Mouse (Mus musculus) CH12.LX (cell line): ENCODE measurements around the gene Hinfp. TPM values are rescaled to one million over a fixed set of nuclear protein-coding genes. Genes with fewer than 3 reads are reported as not detected.

Experiments
- DNase-seq: peaks from one replicate; pipeline ENCODE4 v3.0.0-alpha.2; 2013; ENCODE audit errors: extremely low read depth
- H3K27ac ChIP-seq: 2 replicates; pipeline ENCODE4 v1.5.1; 2012; ENCODE audit warnings: low read depth, mild to moderate bottlenecking, control low read depth, moderate library complexity; ENCODE audit not compliant: insufficient read depth
- H3K27me3 ChIP-seq: replicated peaks from 2 replicates; pipeline ENCODE3; 2012; ENCODE audit warnings: inconsistent platforms
- H3K36me3 ChIP-seq, 2 experiments: replicated peaks in 1 of 2; 2 replicates each; pipeline versions ENCODE3 to v1.6.1; 2012; ENCODE audit warnings: inconsistent platforms in 1 of 2, low read length in 1 of 2, mild to moderate bottlenecking in 1 of 2, mixed read lengths in 1 of 2, moderate library complexity in 1 of 2; ENCODE audit not compliant: control insufficient read depth in 1 of 2, insufficient read depth in 1 of 2
- H3K4me1 ChIP-seq, 2 experiments: 2 replicates each; pipeline ENCODE4 v1.6.1; 2012; ENCODE audit warnings: inconsistent platforms in 1 of 2, moderate library complexity in 1 of 2; ENCODE audit not compliant: insufficient read depth in 2 of 2, control insufficient read depth in 1 of 2
- H3K4me2 ChIP-seq: 2 replicates; pipeline ENCODE4 v1.6.1; 2012; ENCODE audit warnings: low read depth, mild to moderate bottlenecking, control low read depth; ENCODE audit not compliant: poor library complexity, insufficient read depth, severe bottlenecking
- H3K4me3 ChIP-seq, 3 experiments: fragments of 150-350 bp in 1 of 3; sonication (generic) in 1 of 3; replicated peaks in 1 of 3; 2 replicates each; pipeline versions ENCODE3 to v1.5.1; 2011 to 2012; ENCODE audit warnings: low read depth in 2 of 3, low read length in 2 of 3, mild to moderate bottlenecking in 2 of 3, moderate library complexity in 2 of 3, control low read depth in 1 of 3, improper control_type of control experiment in 1 of 3, inconsistent platforms in 1 of 3, mixed read lengths in 1 of 3; ENCODE audit not compliant: poor library complexity in 1 of 3
- H3K79me2 ChIP-seq: replicated peaks from 2 replicates; pipeline ENCODE4 v1.6.1; 2012; ENCODE audit warnings: mild to moderate bottlenecking, moderate library complexity; ENCODE audit not compliant: control insufficient read depth, poor library complexity, insufficient read depth, severe bottlenecking; ENCODE audit errors: extremely low read depth
- H3K9ac ChIP-seq: 2 replicates; pipeline ENCODE4 v1.6.1; 2012; ENCODE audit warnings: low read depth, mild to moderate bottlenecking, control low read depth, moderate library complexity; ENCODE audit not compliant: insufficient read depth
- H3K9me3 ChIP-seq: replicated peaks from 2 replicates; pipeline ENCODE3; 2012; ENCODE audit warnings: low read length, inconsistent platforms, mixed read lengths
- BHLHE40 ChIP-seq: IDR thresholded peaks from 2 replicates; pipeline ENCODE4 v1.6.1; 2011; ENCODE audit warnings: mild to moderate bottlenecking, low read depth, low read length, improper control_type of control experiment
- CHD2 ChIP-seq: IDR thresholded peaks from 2 replicates; pipeline ENCODE4 v1.6.1; 2011; ENCODE audit warnings: low read length, improper control_type of control experiment
- CTCF ChIP-seq, 2 experiments: IDR thresholded peaks in 1 of 2; conservative IDR thresholded peaks in 1 of 2; 2 replicates each; pipeline ENCODE4 v1.5.1; 2011 to 2012; ENCODE audit warnings: low read depth in 2 of 2, low read length in 2 of 2, improper control_type of control experiment in 1 of 2, inconsistent platforms in 1 of 2, mild to moderate bottlenecking in 1 of 2, moderate library complexity in 1 of 2
- ELF1 ChIP-seq: IDR thresholded peaks from 2 replicates; pipeline ENCODE4 v1.6.1; 2014; ENCODE audit warnings: low read depth, mild to moderate bottlenecking, inconsistent platforms, low read length, improper control_type of control experiment
- EP300 ChIP-seq: IDR thresholded peaks from 2 replicates; pipeline ENCODE4 v1.6.1; 2011; ENCODE audit warnings: low read length, improper control_type of control experiment
- ETS1 ChIP-seq: conservative IDR thresholded peaks from 2 replicates; pipeline ENCODE4 v1.6.1; 2012; ENCODE audit warnings: low read depth, mild to moderate bottlenecking, inconsistent platforms, low read length, improper control_type of control experiment, moderate library complexity
- GABPA ChIP-seq: IDR thresholded peaks from 2 replicates; pipeline ENCODE4 v1.6.1; 2012; ENCODE audit warnings: low read depth, low read length, improper control_type of control experiment, inconsistent platforms; ENCODE audit not compliant: insufficient replicate concordance
- HCFC1 ChIP-seq: IDR thresholded peaks from 2 replicates; pipeline ENCODE4 v1.6.1; 2012; ENCODE audit warnings: low read depth, mild to moderate bottlenecking, inconsistent platforms, low read length, improper control_type of control experiment
- IRF4 ChIP-seq: IDR thresholded peaks from 2 replicates; pipeline ENCODE4 v1.6.1; 2014; ENCODE audit warnings: low read depth, mild to moderate bottlenecking, inconsistent platforms, low read length, improper control_type of control experiment
- JUND ChIP-seq: conservative IDR thresholded peaks from 2 replicates; pipeline ENCODE4 v1.6.1; 2011; ENCODE audit warnings: low read depth, low read length, improper control_type of control experiment
- KAT2A ChIP-seq: IDR thresholded peaks from 2 replicates; pipeline ENCODE4 v1.6.1; 2012; ENCODE audit warnings: low read length, improper control_type of control experiment, inconsistent platforms; ENCODE audit not compliant: insufficient replicate concordance
- MAFK ChIP-seq: IDR thresholded peaks from 2 replicates; pipeline ENCODE4 v1.6.1; 2011; ENCODE audit warnings: low read length, improper control_type of control experiment; ENCODE audit not compliant: insufficient replicate concordance
- MAX ChIP-seq: IDR thresholded peaks from 2 replicates; pipeline ENCODE4 v1.6.1; 2011; ENCODE audit warnings: low read length, improper control_type of control experiment
- MAZ ChIP-seq: IDR thresholded peaks from 2 replicates; pipeline ENCODE4 v1.6.1; 2012; ENCODE audit warnings: low read depth, mild to moderate bottlenecking, inconsistent platforms, low read length, improper control_type of control experiment, moderate library complexity
- MEF2A ChIP-seq: IDR thresholded peaks from 2 replicates; pipeline ENCODE4 v1.6.1; 2014; ENCODE audit warnings: low read depth, mild to moderate bottlenecking, inconsistent platforms, low read length, improper control_type of control experiment, borderline replicate concordance
- MYC ChIP-seq: IDR thresholded peaks from 2 replicates; pipeline ENCODE4 v1.6.1; 2011; ENCODE audit warnings: low read depth, mild to moderate bottlenecking, improper control_type of control experiment, low read length
- NELFE ChIP-seq: IDR thresholded peaks from 2 replicates; pipeline ENCODE4 v1.6.1; 2011; ENCODE audit warnings: low read depth, low read length, improper control_type of control experiment
- NRF1 ChIP-seq: IDR thresholded peaks from 2 replicates; pipeline ENCODE4 v1.6.1; 2014; ENCODE audit warnings: low read depth, mild to moderate bottlenecking, inconsistent platforms, low read length, improper control_type of control experiment, moderate library complexity
- PAX5 ChIP-seq: IDR thresholded peaks from 2 replicates; pipeline ENCODE4 v1.6.1; 2012; ENCODE audit warnings: low read length, inconsistent platforms, mixed read lengths
- POLR2A ChIP-seq: IDR thresholded peaks from 2 replicates; pipeline ENCODE4 v1.6.1; 2011; ENCODE audit warnings: low read depth, mild to moderate bottlenecking, improper control_type of control experiment, low read length
- POLR2AphosphoS2 ChIP-seq: IDR thresholded peaks from 2 replicates; pipeline ENCODE4 v1.6.1; 2011; ENCODE audit warnings: low read depth, low read length, improper control_type of control experiment
- SIN3A ChIP-seq: IDR thresholded peaks from 2 replicates; pipeline ENCODE4 v1.6.1; 2012; ENCODE audit warnings: low read length, improper control_type of control experiment, inconsistent platforms
- SMC3 ChIP-seq: IDR thresholded peaks from 2 replicates; pipeline ENCODE4 v1.6.1; 2011; ENCODE audit warnings: low read depth, low read length, improper control_type of control experiment
- TBP ChIP-seq: conservative IDR thresholded peaks from 2 replicates; pipeline ENCODE4 v1.6.1; 2011; ENCODE audit warnings: low read depth, low read length, improper control_type of control experiment
- TCF12 ChIP-seq: IDR thresholded peaks from 2 replicates; pipeline ENCODE4 v1.6.1; 2014; ENCODE audit warnings: low read depth, mild to moderate bottlenecking, inconsistent platforms, low read length, improper control_type of control experiment
- UBTF ChIP-seq: IDR thresholded peaks from 2 replicates; pipeline ENCODE4 v1.6.1; 2012; ENCODE audit warnings: low read depth, mild to moderate bottlenecking, inconsistent platforms, low read length, improper control_type of control experiment, moderate library complexity
- USF1 ChIP-seq: IDR thresholded peaks from 2 replicates; pipeline ENCODE4 v1.6.1; 2014; ENCODE audit warnings: low read depth, mild to moderate bottlenecking, inconsistent platforms, low read length, improper control_type of control experiment
- ZC3H11A ChIP-seq: IDR thresholded peaks from 2 replicates; pipeline ENCODE4 v1.6.1; 2012; ENCODE audit warnings: low read depth, mild to moderate bottlenecking, inconsistent platforms, low read length, improper control_type of control experiment
- ZMIZ1 ChIP-seq: IDR thresholded peaks from 2 replicates; pipeline ENCODE4 v1.6.1; 2012; ENCODE audit warnings: low read depth, mild to moderate bottlenecking, inconsistent platforms, low read length, improper control_type of control experiment
- dilution Hi-C: fragments of 300-500 bp; cut with MboI; formaldehyde crosslinking; loops from 2 replicates; pipeline ENCODE4 v1.14.3; 2020; ENCODE audit warnings: low sequenced_read_pairs; ENCODE audit not compliant: extremely low pct_unique_long_range_greater_than_20kb, extremely low pct_ligation_motif_present
- in situ Hi-C: fragments of 300-500 bp; cut with MboI; formaldehyde crosslinking; loops from 3 replicates; pipeline ENCODE4 v1.14.3; 2019; ENCODE audit warnings: low sequenced_read_pairs, low pct_ligation_motif_present, low pct_unique_long_range_greater_than_20kb, mixed read lengths
- polyA plus RNA-seq: library from polyadenylated mRNA; unstranded; fragments of >175 nt; gene quantifications from 2 replicates; pipeline ENCODE4 v1.2.1, GENCODE M21; 2012; ENCODE audit warnings: low read depth; ENCODE audit not compliant: insufficient read length
- total RNA-seq, 2 experiments: library from RNA; depleted of rRNA; stranded (reverse); fragments of 300-350 nt in 1 of 2; fragments of >200 nt in 1 of 2; gene quantifications; 2 replicates each; pipeline ENCODE4 v1.2.3; 2012 to 2014

Gene Hinfp
- total and polyA plus RNA-seq, 3 experiments: 14.0 to 18.9 (median 16.6) TPM

DNA sequence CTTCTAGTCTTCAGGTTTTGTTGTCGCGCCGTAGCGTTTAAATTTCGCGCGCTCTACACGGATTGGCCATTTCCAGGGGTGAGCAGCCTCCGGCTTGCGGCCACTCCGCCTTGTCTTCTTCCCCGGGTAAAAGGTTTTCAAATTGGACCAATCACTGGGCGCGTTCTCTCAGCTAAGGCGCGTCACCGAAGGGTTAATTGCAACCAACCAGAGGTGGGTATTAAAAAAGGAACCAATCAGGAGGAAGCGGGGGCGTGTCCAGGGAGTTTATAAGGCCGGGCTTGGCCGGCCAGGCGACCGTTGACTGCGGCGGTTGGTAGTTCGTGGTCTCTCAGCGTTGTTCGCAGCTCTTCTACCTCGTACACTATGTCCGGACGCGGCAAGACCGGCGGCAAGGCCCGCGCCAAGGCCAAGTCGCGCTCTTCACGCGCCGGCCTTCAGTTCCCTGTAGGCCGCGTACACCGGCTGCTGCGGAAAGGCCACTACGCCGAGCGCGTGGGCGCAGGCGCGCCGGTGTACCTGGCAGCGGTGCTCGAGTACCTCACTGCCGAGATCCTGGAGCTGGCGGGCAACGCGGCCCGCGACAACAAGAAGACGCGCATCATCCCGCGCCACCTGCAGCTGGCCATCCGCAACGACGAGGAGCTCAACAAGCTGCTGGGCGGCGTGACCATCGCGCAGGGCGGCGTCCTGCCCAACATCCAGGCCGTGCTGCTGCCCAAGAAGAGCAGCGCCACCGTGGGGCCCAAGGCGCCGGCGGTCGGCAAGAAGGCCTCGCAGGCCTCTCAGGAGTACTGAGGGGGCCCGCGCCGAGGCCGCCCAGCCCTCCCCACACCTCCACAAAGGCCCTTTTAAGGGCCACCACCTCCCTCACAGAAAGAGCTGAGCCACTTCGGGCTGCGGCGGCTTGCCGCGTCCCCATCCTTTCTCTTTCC is 29.2 kb upstream of the Hinfp start, which contains the start of gene H2afx (continued):
- TF ChIP-seq SIN3A: peak; percentile 91
- no peak for TF ChIP-seq EP300
- TF ChIP-seq KAT2A: 0 out of 2 replicates have a peak, but pooled peaks have one; percentile 59
- TF ChIP-seq MEF2A: peak; percentile 50; the same call in 1 of the 2 replicates
- TF ChIP-seq PAX5: no peak
- TF ChIP-seq CHD2: peak; percentile 90
- peak; percentile 69 for TF ChIP-seq HCFC1
- TF ChIP-seq USF1: no peak
- no peak for TF ChIP-seq ZC3H11A
- TF ChIP-seq UBTF: peak; percentile 98
- no peak; the same call in 1 of the 2 replicates for TF ChIP-seq SMC3
- TF ChIP-seq ETS1: 0 out of 2 replicates have a peak, but pooled peaks have one; percentile 18
- TF ChIP-seq TBP: peak; percentile 99
- peak; percentile 68 for TF ChIP-seq NRF1
- TF ChIP-seq ZMIZ1: peak; percentile 100
- TF ChIP-seq MAX: no peak; the same call in 1 of the 2 replicates
- peak; percentile 99 for TF ChIP-seq POLR2A
- TF ChIP-seq MYC: peak; percentile 75
- TF ChIP-seq POLR2AphosphoS2: peak; percentile 99
- peak; percentile 100 for TF ChIP-seq NELFE
- TF ChIP-seq MAZ: peak; percentile 85
- peak; percentile 58; the same call in 1 of the 2 replicates for TF ChIP-seq ELF1

- no peak overlapping the region for H3K4me2 ChIP-seq
- H3K9ac ChIP-seq: no peak overlapping the region
- peaks cover 48 to 68% of the 10 kb centered on the region in 2 experiments for H3K36me3 ChIP-seq
- H3K4me1 ChIP-seq: peaks cover 10 to 47% of the 10 kb centered on the region in 2 experiments; a peak in 2 of 4 replicates
- in situ Hi-C loops: no loop called here
- H3K27me3 ChIP-seq: no peaks in the 10 kb centered on the region
- TF ChIP-seq ZC3H11A (no peak), SIN3A (no peak), CTCF (conservative IDR thresholded peaks at IDR 0.05 in 1 of 2, IDR thresholded peaks at IDR 0.05 in 1 of 2; ENCODE audit: low read depth in 2 of 2, low read length in 2 of 2) (no peak), MAFK (no peak), TCF12 (0 out of 2 replicates have a peak, but pooled peaks have one; percentile 28), KAT2A (no peak), POLR2AphosphoS2 (no peak), BHLHE40 (no peak), MAX (peak; percentile 73; the same call in 1 of the 2 replicates), JUND (no peak), NRF1 (no peak), MYC (peak; percentile 84), GABPA (no peak), IRF4 (no peak)
- peak overlapping the region in 1 of 3 experiments; percentile 87 for H3K4me3 ChIP-seq
- dilution Hi-C loops: no loop called here
- H3K9me3 ChIP-seq: no peaks in the 10 kb centered on the region
- H3K79me2 ChIP-seq: peaks cover 33% of the 10 kb centered on the region
- peak; percentile 63 for DNase-seq
- H3K27ac ChIP-seq: no peak overlapping the region
These were observed 27.6 kb upstream of the Hinfp start for GRCm38 (mm10) chr9:44332918-44333638.
